In genomic region chr16:33178278-33179074, GRCm38 (mm10) we compare ENCODE assay signal across 8 mouse cellular contexts. TPM values are rescaled to one million over a fixed set of nuclear protein-coding genes. Genes with fewer than 3 reads are reported as not detected.
DNase-seq lines count a peak whose midpoint lies in the region; ATAC-seq and TF ChIP-seq lines count a peak whose summit lies in the region.

No protein-coding gene starts in this region.

- H3K36me3 ChIP-seq in C2C12 (ENCODE audit: control insufficient read depth, insufficient read depth), result no peaks in the 10 kb centered on the region
- no peaks in the 10 kb centered on the region for H3K36me3 ChIP-seq in midbrain, embryonic 16.5 days (ENCODE audit: control insufficient read depth, insufficient read depth, low read length)

- peaks cover 2% of the 10 kb centered on the region for H3K4me1 ChIP-seq in cortical plate, adult 2 months (ENCODE audit: control insufficient read depth, insufficient read depth, low read length)
- H3K4me1 ChIP-seq in midbrain, embryonic 16.5 days (ENCODE audit: control insufficient read depth, insufficient read depth, low read length), result no peaks in the 10 kb centered on the region; the same call in 1 of the 2 replicates

- H3K27me3 ChIP-seq in C2C12 (ENCODE audit: control insufficient read depth, insufficient read depth, insufficient read length), result no peaks in the 10 kb centered on the region
- no peaks in the 10 kb centered on the region for H3K27me3 ChIP-seq in midbrain, embryonic 16.5 days (ENCODE audit: control insufficient read depth, insufficient read depth, low read depth, low read length)

- H3ac ChIP-seq in C2C12 (ENCODE audit: control insufficient read depth, insufficient read length, low read depth), result no peak overlapping the region

- peak; percentile 42 for DNase-seq in gastrocnemius, adult 18-20 months (ENCODE audit: low spot score)
- no peak for DNase-seq in gastrocnemius, postnatal 4 days (ENCODE audit: low spot score in 2 of 2)
- peak; percentile 68 to 74 for DNase-seq in layer of hippocampus, adult 2 months (ENCODE audit: low spot score in 2 of 2)
- no peak for DNase-seq in thymus, postnatal 25 days
- DNase-seq in urinary bladder, postnatal 25 days (ENCODE audit: low spot score), result no peak

- no peaks in the 10 kb centered on the region for H3K9me3 ChIP-seq in midbrain, embryonic 16.5 days (replicated peaks; ENCODE audit: control insufficient read depth, low read length, poor library complexity, severe bottlenecking)

- H3K4me2 ChIP-seq in midbrain, embryonic 16.5 days (ENCODE audit: low read length), result peak overlapping the region; percentile 30

- peak overlapping the region; percentile 67 for H3K27ac ChIP-seq in cortical plate, adult 2 months (ENCODE audit: insufficient read depth, low read length)
- H3K27ac ChIP-seq in layer of hippocampus, adult 2 months, result peak overlapping the region; percentile 89
- peak overlapping the region; percentile 9; the same call in 1 of the 2 replicates for H3K27ac ChIP-seq in midbrain, embryonic 16.5 days (ENCODE audit: low read length)

- peak overlapping the region; percentile 14 for H3K4me3 ChIP-seq in C2C12 (ENCODE audit: insufficient read depth, poor library complexity, severe bottlenecking)
- H3K4me3 ChIP-seq in cortical plate, adult 2 months (ENCODE audit: insufficient read depth, low read length), result peak overlapping the region; percentile 2; the same call in 1 of the 2 replicates
- peak overlapping the region; percentile 43 for H3K4me3 ChIP-seq in layer of hippocampus, adult 2 months
- no peak overlapping the region for H3K4me3 ChIP-seq in midbrain, embryonic 16.5 days (ENCODE audit: low read depth, low read length)

- H3K79me2 ChIP-seq in C2C12 (ENCODE audit: control insufficient read depth, insufficient read depth), result no peaks in the 10 kb centered on the region

- ATAC-seq in midbrain, embryonic 16.5 days, result no peak

- TF ChIP-seq POLR2A in cortical plate, adult 2 months (IDR thresholded peaks at IDR 0.05; ENCODE audit: extremely low read depth, insufficient read depth, low read length), result no peak; the same call in 1 of the 2 replicates

- H3K9ac ChIP-seq in midbrain, embryonic 16.5 days (ENCODE audit: low read depth, low read length), result no peak overlapping the region

- H3K79me3 ChIP-seq in C2C12 (ENCODE audit: low read depth), result no peaks in the 10 kb centered on the region

- 64% methylated on average over 17 of the region's 17 CpGs for WGBS in midbrain, embryonic 16.5 days

- no peak for TF ChIP-seq CTCF in C2C12 (IDR thresholded peaks at IDR 0.05; ENCODE audit: control insufficient read depth, insufficient read depth, insufficient read length)
- TF ChIP-seq CTCF in cortical plate, adult 2 months (IDR thresholded peaks at IDR 0.05; ENCODE audit: extremely low read depth, insufficient read depth, low read length), result no peak
- TF ChIP-seq CTCF in layer of hippocampus, adult 2 months (conservative IDR thresholded peaks at IDR 0.05), result no peak

TF ChIP-seq in C2C12, 6 proteins besides CTCF, POLR2A, EP300 and RAD21:
- TF ChIP-seq FOSL1 (IDR thresholded peaks at IDR 0.05; ENCODE audit: insufficient read depth, low read length, poor library complexity, severe bottlenecking), result no peak
- peak; percentile 11 for TF ChIP-seq USF1 (IDR thresholded peaks at IDR 0.05; ENCODE audit: low read depth)

RNA-seq across cellular contexts. Expression of gene Osbpl11, which starts 6.4 kb away (rescaled TPM):
- total RNA-seq in gastrocnemius, adult 18-20 months (2021), result 10 to 100 TPM; 14.0 to 14.9 TPM
- 10 to 100 TPM; 17.8 to 20.2 TPM for total RNA-seq in gastrocnemius, postnatal 4 days (2021)
- polyA plus RNA-seq in C2C12 (2012; fragmentation: generic; extraction: Trizol), result 8.3 TPM
- polyA plus RNA-seq in cortical plate, adult 2 months (2012; rRNA removed), result 9.9 and 10.5 TPM in 2 replicates
- 10 to 100 TPM; 18.2 to 18.3 TPM for total RNA-seq in layer of hippocampus, adult 2 months (2021)
- polyA plus RNA-seq in midbrain, embryonic 16.5 days (2015; fragmentation: Nextera tagmentation; extraction: Ambion mirVana), result 15.0 and 16.8 TPM in 2 replicates

Comparison
In these comparisons a context has a peak if more than half of its experiments do, and no peak if none do; other contexts are left out.
1. DNase-seq: peak in gastrocnemius, adult 18-20 months (single experiment) and layer of hippocampus, adult 2 months (2 of 2); none in gastrocnemius, postnatal 4 days (0 of 2), thymus, postnatal 25 days (single experiment) and urinary bladder, postnatal 25 days (single experiment).
2. H3K27ac ChIP-seq: peak in every context shown above with its lines; median percentile 89 in layer of hippocampus, adult 2 months; 67 in cortical plate, adult 2 months; 9 in midbrain, embryonic 16.5 days.